Mouse (Mus musculus): ENCODE results near the gene Nepn.

- TF ChIP-seq CTCF (conservative IDR thresholded peaks at IDR 0.05; ENCODE audit: insufficient read depth, insufficient read length, low read depth, low read length) (no peak), POLR2A (IDR thresholded peaks at IDR 0.05; ENCODE audit: low read depth, low read length) (no peak)
Observed at GRCm38 (mm10) chr10:52398715-52399114, 9.9 kb downstream of the Nepn start.
